Mouse (Mus musculus): Measurements from ENCODE around the gene 2810408A11Rik.

DNA sequence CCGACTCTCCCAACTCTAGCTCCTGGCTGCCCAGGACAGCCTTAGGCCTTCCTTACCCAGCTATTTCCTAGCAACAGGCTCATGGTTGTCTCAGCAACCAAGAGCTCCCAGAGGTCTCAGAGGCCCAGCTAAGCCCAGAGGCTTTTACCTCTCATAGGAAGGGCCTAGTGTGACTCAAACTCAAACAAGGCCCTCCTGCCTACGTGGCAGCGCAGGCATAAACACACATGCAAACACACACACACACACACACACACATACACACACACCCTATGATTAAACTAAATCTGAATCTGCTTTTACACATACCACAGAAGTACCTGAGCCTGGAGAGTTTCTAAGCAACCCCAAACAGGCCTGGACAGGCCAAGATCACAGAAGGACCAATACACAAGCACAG, 22.4 kb downstream of the 2810408A11Rik start:
- no peak for TF ChIP-seq TBP (IDR thresholded peaks at IDR 0.05; ENCODE audit: low read depth, low read length)
- TF ChIP-seq CTCF (IDR thresholded peaks at IDR 0.05 in 2 of 3, conservative IDR thresholded peaks at IDR 0.05 in 1 of 3; ENCODE audit: control insufficient read depth in 1 of 3, insufficient read depth in 1 of 3, low read depth in 2 of 3, low read length in 3 of 3, poor library complexity in 1 of 3, severe bottlenecking in 1 of 3): no peak
- no peak for TF ChIP-seq ETS1 (IDR thresholded peaks at IDR 0.05; ENCODE audit: low read depth, low read length)
- TF ChIP-seq MXI1 (IDR thresholded peaks at IDR 0.05; ENCODE audit: low read depth, low read length): no peak
- no peak for TF ChIP-seq ZC3H11A (IDR thresholded peaks at IDR 0.05; ENCODE audit: low read depth, low read length)
- no peak for TF ChIP-seq CHD1 (IDR thresholded peaks at IDR 0.05; ENCODE audit: low read depth, low read length)
- no peak for TF ChIP-seq SIN3A (IDR thresholded peaks at IDR 0.05; ENCODE audit: low read length)
- no peak for TF ChIP-seq NRF1 (IDR thresholded peaks at IDR 0.05; ENCODE audit: insufficient read depth, low read depth, low read length, poor library complexity, severe bottlenecking)
- no peak for TF ChIP-seq MAZ (IDR thresholded peaks at IDR 0.05; ENCODE audit: low read depth, low read length)
- no peak for TF ChIP-seq NELFE (IDR thresholded peaks at IDR 0.05; ENCODE audit: low read depth, low read length)
